Mouse (Mus musculus) left cerebral cortex, adult 8-10 months (tissue): ENCODE data around the gene Zfp810. TPM values are rescaled to one million over a fixed set of nuclear protein-coding genes. Genes with fewer than 3 reads are reported as not detected.

Source experiments
- DNase-seq, 2 experiments: peaks; one replicate each; pipeline ENCODE4 v3.0.0; 2022; ENCODE audit warnings: low spot score in 2 of 2
- total RNA-seq, 4 experiments: library from RNA; stranded (reverse); gene quantifications; 2 replicates each; pipeline ENCODE4 v1.2.4; 2022

Zfp810 gene
- total RNA-seq, 4 experiments from 2014 or later = 15.5 to 21.8 (median 18.2) TPM

DNA sequence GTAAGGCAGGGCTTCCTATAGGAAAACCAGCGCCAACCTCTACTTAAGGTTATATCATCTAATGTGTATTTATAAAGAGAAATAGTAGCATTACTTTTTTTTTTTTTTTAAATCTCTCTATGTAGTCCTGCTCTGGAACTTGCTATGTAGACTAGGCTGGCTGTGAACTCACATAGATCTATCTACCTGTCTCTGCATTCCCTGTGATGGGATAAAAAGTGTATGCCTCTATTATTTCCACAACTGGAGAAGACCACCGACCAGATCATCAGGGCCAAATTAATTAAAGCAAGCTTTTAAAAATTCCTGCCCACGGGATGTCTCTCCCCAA lies 47.4 kb downstream of the Zfp810 start:
- no peak for DNase-seq

- DNase-seq = peak; percentile 36 to 62
Observed at GRCm38 (mm10) chr9:22259184-22260091, 48.0 kb downstream of the Zfp810 start, which contains the start of gene Zfp599. Gene Zfp599, minus strand, starts transcription at chr9:22259895.

DNA sequence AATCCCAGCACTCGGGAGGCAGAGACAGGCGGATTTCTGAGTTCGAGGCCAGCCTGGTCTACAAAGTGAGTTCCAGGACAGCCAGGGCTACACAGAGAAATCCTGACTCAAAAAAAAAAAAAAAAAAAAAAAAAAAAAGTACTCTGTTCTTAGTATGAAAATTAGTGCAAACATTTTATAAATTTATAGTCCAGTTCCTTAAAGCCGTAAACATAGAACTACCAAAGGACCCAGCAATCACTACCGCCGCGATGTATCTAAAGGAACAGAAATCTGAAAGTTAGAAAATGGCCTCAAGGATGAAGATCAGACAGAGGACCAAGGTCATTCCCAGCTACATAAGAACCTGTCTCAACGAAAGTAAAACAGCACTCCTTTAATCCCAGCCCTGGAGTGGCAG lies 48.7 kb downstream of the Zfp810 start:
- DNase-seq = no peak

DNA sequence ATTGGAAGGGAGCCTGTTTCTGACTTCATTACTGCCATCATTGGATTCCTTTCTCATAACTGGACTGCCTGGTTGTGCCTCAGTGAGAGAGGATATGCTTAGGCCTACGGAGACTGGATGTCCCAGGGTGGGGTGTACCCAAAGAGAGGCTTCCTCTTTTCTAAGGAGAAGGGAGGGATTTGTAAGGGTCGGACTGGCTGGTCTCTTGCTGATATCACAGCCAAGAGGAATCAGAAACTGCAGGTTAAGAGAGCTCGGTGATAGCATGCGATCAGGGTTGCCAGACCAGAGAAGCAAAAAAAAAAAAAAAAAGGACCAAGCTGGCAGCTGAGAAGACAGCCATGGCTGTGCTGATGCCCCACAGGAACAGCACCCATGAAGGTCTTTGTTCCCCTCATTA lies 50.9 kb downstream of the Zfp810 start:
- DNase-seq = no peak

GRCm38 (mm10) chr9:22244242-22244641 lies 63.2 kb downstream of the Zfp810 start:
- DNase-seq = no peak

- no peak for DNase-seq
Observed at GRCm38 (mm10) chr9:22240001-22240400, 67.4 kb downstream of the Zfp810 start.

- DNase-seq = no peak
Observed at GRCm38 (mm10) chr9:22230556-22230955, 76.9 kb downstream of the Zfp810 start.

DNA sequence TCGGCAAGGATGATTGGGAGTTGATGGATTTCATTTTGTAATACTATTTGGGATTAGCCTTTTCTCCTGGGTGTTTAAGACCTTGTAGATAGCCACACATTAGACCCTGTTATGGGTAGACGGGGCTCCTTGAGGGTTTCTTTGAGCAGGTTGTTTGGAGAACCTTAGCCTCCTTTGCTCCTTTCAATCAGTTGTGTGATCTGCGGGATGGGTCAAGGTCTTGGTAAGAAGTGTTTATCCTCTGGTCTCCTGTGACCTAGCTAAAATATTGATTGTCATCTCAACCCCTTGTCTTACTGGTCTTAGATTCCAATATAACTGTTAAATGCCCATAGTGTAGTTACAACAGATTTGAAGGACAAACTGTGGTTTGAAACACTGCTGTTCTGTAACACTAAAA lies 77.4 kb downstream of the Zfp810 start:
- DNase-seq = no peak

DNA sequence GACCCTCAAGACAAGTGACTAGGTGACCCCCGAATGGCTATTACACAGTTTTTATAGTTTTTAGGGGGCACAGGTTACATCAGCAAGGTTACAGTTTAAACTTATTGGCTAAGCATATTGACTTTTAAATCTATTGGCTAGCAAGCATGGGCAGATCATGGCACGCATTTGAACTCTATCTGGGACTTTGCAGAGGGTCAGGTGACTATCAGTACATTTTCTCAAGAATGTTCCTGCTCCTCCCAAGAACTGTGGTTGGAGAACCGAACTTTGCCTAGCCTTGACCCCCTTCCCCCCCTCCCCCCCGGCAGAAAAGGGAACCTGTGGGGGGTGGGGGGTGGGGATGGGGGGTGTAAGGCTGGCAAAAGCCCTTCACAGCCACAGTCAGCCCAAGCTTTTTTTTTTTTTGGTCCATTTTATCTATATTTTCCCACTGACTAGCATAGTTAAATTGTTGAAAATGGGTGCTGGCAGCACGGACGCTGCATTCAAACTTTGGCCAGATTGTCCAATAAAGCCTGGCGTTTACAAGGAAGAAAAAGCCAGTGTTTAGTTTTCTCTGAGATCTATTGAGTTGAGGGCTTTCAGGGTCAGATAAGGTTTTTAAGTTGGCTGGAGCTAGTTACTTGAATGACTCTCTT lies 77.9 kb downstream of the Zfp810 start:
- no peak for DNase-seq

- DNase-seq = no peak
Observed at GRCm38 (mm10) chr9:22226846-22227245, 80.6 kb downstream of the Zfp810 start.

Other genes starting within 250 kb of the Zfp810 start
- gene Gm49318, start 236.4 kb downstream of the Zfp810 start, total RNA-seq = not detected
- 10 to 100 TPM; 20.7 to 23.7 (median 21.9) TPM for gene Zfp653, start 236.3 kb downstream of the Zfp810 start, total RNA-seq
- 10 to 100 TPM; 45.4 to 50.8 (median 48.0) TPM for gene Ecsit, start 222.2 kb downstream of the Zfp810 start, total RNA-seq
- 1 to 10 TPM in 1 of 4 experiments, under 1 TPM in 3; 0.37 to 1.2 (median 0.59) TPM for gene Cnn1, start 208.4 kb downstream of the Zfp810 start, total RNA-seq
- gene Elof1, start 190.5 kb downstream of the Zfp810 start, total RNA-seq = 10 to 100 TPM; 52.2 to 69.8 (median 66.6) TPM
- gene Acp5, start 171.9 kb downstream of the Zfp810 start, total RNA-seq = under 1 TPM in 3 of 4 experiments, not detected in 1; 0.32 to 0.42 (median 0.37) TPM
- 10 to 100 TPM; 41.6 to 49.3 (median 46.1) TPM for gene Pigyl, start 150.8 kb downstream of the Zfp810 start, total RNA-seq
- gene Zfp872, start 119.6 kb downstream of the Zfp810 start, total RNA-seq = under 1 TPM in 1 of 4 experiments, not detected in 3; 0.35 TPM
- gene Zfp809, start 81.9 kb downstream of the Zfp810 start, total RNA-seq = 10 to 100 TPM; 17.9 to 26.0 (median 22.0) TPM
- gene Zfp599, start 47.8 kb downstream of the Zfp810 start, total RNA-seq = 1 to 10 TPM; 4.3 to 5.7 (median 4.5) TPM
- gene Anln, start 81.5 kb upstream of the Zfp810 start, total RNA-seq = 10 to 100 TPM; 23.0 to 32.2 (median 24.3) TPM
- 1 to 10 TPM; 5.5 to 7.3 (median 6.5) TPM for gene 9530077C05Rik, start 103.9 kb upstream of the Zfp810 start, total RNA-seq
- gene Gm17545, start 146.6 kb upstream of the Zfp810 start, total RNA-seq = not detected
- 10 to 100 TPM; 39.4 to 48.3 (median 46.1) TPM for gene Rp9, start 162.1 kb upstream of the Zfp810 start, total RNA-seq
- gene Bbs9, start 168.1 kb upstream of the Zfp810 start, total RNA-seq = 10 to 100 TPM; 48.2 to 51.0 (median 50.1) TPM